Mouse (Mus musculus): Measurements from ENCODE around the gene Cdkl2. TPM values are rescaled to one million over a fixed set of nuclear protein-coding genes. Genes with fewer than 3 reads are reported as not detected.

Cdkl2 gene
- 1.3 and 1.4 TPM in 2 replicates for polyA plus RNA-seq (2015; fragmentation: Nextera tagmentation; extraction: Ambion mirVana)

GRCm38 (mm10) chr5:92043783-92044182, at the start of gene Cdkl2:
Cdkl2 (minus strand) TSS chr5:92043883.
- Histone ChIP-seq H3K9me3 (no peaks in the 10 kb centered on the region), H3K36me3 (no peaks in the 10 kb centered on the region), H3K27ac (0 out of 2 replicates have a peak within 1 kb of the TSS, but pooled peaks have one; percentile 23), H3K4me2 (peak within 1 kb of the TSS; percentile 92), H3K27me3 (peaks cover 22% of the 10 kb centered on the region), H3K9ac (peak within 1 kb of the TSS; percentile 66), H3K4me3 (peak within 1 kb of the TSS; percentile 66), H3K4me1 (peaks cover 7% of the 10 kb centered on the region; the same call in 1 of the 2 replicates)
- WGBS: 75% methylated on average over 4 of the region's 4 CpGs
- ATAC-seq (ENCODE audit: insufficient number of reproducible peaks, insufficient read depth, low FRiP score, low TSS enrichment, low read depth): no peak

GRCm38 (mm10) chr5:92087469-92087868, 43.8 kb upstream of the Cdkl2 start:
- WGBS: 95% methylated on average over 4 of the region's 4 CpGs
- Histone ChIP-seq H3K4me2 (no peak overlapping the region), H3K36me3 (no peaks in the 10 kb centered on the region), H3K9me3 (no peaks in the 10 kb centered on the region), H3K4me3 (no peak overlapping the region), H3K9ac (no peak overlapping the region), H3K4me1 (no peaks in the 10 kb centered on the region), H3K27ac (no peak overlapping the region), H3K27me3 (no peaks in the 10 kb centered on the region)
- no peak for ATAC-seq (ENCODE audit: insufficient number of reproducible peaks, insufficient read depth, low FRiP score, low TSS enrichment, low read depth)

GRCm38 (mm10) chr5:92085821-92086550, 42.3 kb upstream of the Cdkl2 start:
- Histone ChIP-seq H3K36me3 (no peaks in the 10 kb centered on the region), H3K9ac (no peak overlapping the region), H3K27ac (no peak overlapping the region), H3K4me1 (peaks cover 13% of the 10 kb centered on the region), H3K27me3 (no peaks in the 10 kb centered on the region), H3K4me2 (no peak overlapping the region), H3K9me3 (no peaks in the 10 kb centered on the region), H3K4me3 (no peak overlapping the region)
- ATAC-seq (ENCODE audit: insufficient number of reproducible peaks, insufficient read depth, low FRiP score, low TSS enrichment, low read depth): no peak
- WGBS: 71% methylated on average over 7 of the region's 7 CpGs

- Histone ChIP-seq H3K4me1 (peaks cover 20% of the 10 kb centered on the region), H3K27me3 (no peaks in the 10 kb centered on the region), H3K36me3 (no peaks in the 10 kb centered on the region), H3K27ac (no peak overlapping the region), H3K4me2 (no peak overlapping the region), H3K9me3 (no peaks in the 10 kb centered on the region), H3K9ac (no peak overlapping the region), H3K4me3 (no peak overlapping the region)
- WGBS: 61% methylated on average over 4 of the region's 4 CpGs
- ATAC-seq (ENCODE audit: insufficient number of reproducible peaks, insufficient read depth, low FRiP score, low TSS enrichment, low read depth): no peak
These were observed 41.6 kb upstream of the Cdkl2 start for GRCm38 (mm10) chr5:92085246-92085645.

- Histone ChIP-seq H3K9me3 (no peaks in the 10 kb centered on the region), H3K27ac (peak within 1 kb of the TSS; percentile 99)
- WGBS: under 1% methylated on average over 65 of the region's 65 CpGs
These were observed 39.8 kb upstream of the Cdkl2 start, which contains the start of gene G3bp2 for GRCm38 (mm10) chr5:92083417-92084038. G3bp2 (minus strand) TSS chr5:92083719.

GRCm38 (mm10) chr5:92082821-92083401, 39.2 kb upstream of the Cdkl2 start:
- Histone ChIP-seq H3K4me3 (peak overlapping the region; percentile 90), H3K4me1 (peaks cover 29% of the 10 kb centered on the region), H3K27me3 (no peaks in the 10 kb centered on the region), H3K9ac (peak overlapping the region; percentile 96), H3K9me3 (no peaks in the 10 kb centered on the region), H3K36me3 (no peaks in the 10 kb centered on the region), H3K27ac (peak overlapping the region; percentile 99), H3K4me2 (peak overlapping the region; percentile 65)
- peak; percentile 59; the same call in 1 of the 2 replicates for ATAC-seq (ENCODE audit: insufficient number of reproducible peaks, insufficient read depth, low FRiP score, low TSS enrichment, low read depth)
- under 1% methylated on average over 55 of the region's 55 CpGs for WGBS

More at GRCm38 (mm10) chr5:92083417-92084038, 39.8 kb upstream of the Cdkl2 start, which contains the start of gene G3bp2:
- ATAC-seq (ENCODE audit: insufficient number of reproducible peaks, insufficient read depth, low FRiP score, low TSS enrichment, low read depth): peak; percentile 96
- peak within 1 kb of the TSS; percentile 96 for H3K9ac ChIP-seq
- peaks cover 29% of the 10 kb centered on the region for H3K4me1 ChIP-seq
- H3K4me3 ChIP-seq: peak within 1 kb of the TSS; percentile 90
- H3K4me2 ChIP-seq: peak within 1 kb of the TSS; percentile 65
- H3K27me3 ChIP-seq: no peaks in the 10 kb centered on the region
- no peaks in the 10 kb centered on the region for H3K36me3 ChIP-seq

- H3K4me1 ChIP-seq: peaks cover 29% of the 10 kb centered on the region
- peak overlapping the region; percentile 90 for H3K4me3 ChIP-seq
- no peaks in the 10 kb centered on the region for H3K36me3 ChIP-seq
- no peak for ATAC-seq (ENCODE audit: insufficient number of reproducible peaks, insufficient read depth, low FRiP score, low TSS enrichment, low read depth)
- H3K9me3 ChIP-seq: no peaks in the 10 kb centered on the region
- peak overlapping the region; percentile 96; the same call in 1 of the 2 replicates for H3K9ac ChIP-seq
- peak overlapping the region; percentile 65 for H3K4me2 ChIP-seq
- H3K27me3 ChIP-seq: no peaks in the 10 kb centered on the region
- no peak overlapping the region for H3K27ac ChIP-seq
- WGBS: 68% methylated on average over 3 of the region's 3 CpGs
These were observed 37.6 kb upstream of the Cdkl2 start for GRCm38 (mm10) chr5:92081326-92081725.

- WGBS: 53% methylated on average over 1 of the region's 1 CpGs
- Histone ChIP-seq H3K36me3 (no peaks in the 10 kb centered on the region), H3K27me3 (no peaks in the 10 kb centered on the region), H3K9me3 (no peaks in the 10 kb centered on the region), H3K4me2 (no peak overlapping the region), H3K4me3 (no peak overlapping the region), H3K4me1 (peaks cover 29% of the 10 kb centered on the region), H3K9ac (no peak overlapping the region), H3K27ac (no peak overlapping the region)
- ATAC-seq (ENCODE audit: insufficient number of reproducible peaks, insufficient read depth, low FRiP score, low TSS enrichment, low read depth): no peak
These were observed 36.7 kb upstream of the Cdkl2 start for GRCm38 (mm10) chr5:92080400-92080799.

GRCm38 (mm10) chr5:92079304-92079703, 35.6 kb upstream of the Cdkl2 start:
- H3K4me3 ChIP-seq: no peak overlapping the region
- ATAC-seq (ENCODE audit: insufficient number of reproducible peaks, insufficient read depth, low FRiP score, low TSS enrichment, low read depth): no peak
- H3K9ac ChIP-seq: no peak overlapping the region
- H3K4me2 ChIP-seq: no peak overlapping the region
- H3K4me1 ChIP-seq: peaks cover 29% of the 10 kb centered on the region
- H3K9me3 ChIP-seq: no peaks in the 10 kb centered on the region
- 66% methylated on average over 1 of the region's 1 CpGs for WGBS
- no peaks in the 10 kb centered on the region for H3K27me3 ChIP-seq
- no peaks in the 10 kb centered on the region for H3K36me3 ChIP-seq
- H3K27ac ChIP-seq: no peak overlapping the region

- H3K9ac ChIP-seq: no peak overlapping the region
- no peaks in the 10 kb centered on the region for H3K27me3 ChIP-seq
- H3K36me3 ChIP-seq: no peaks in the 10 kb centered on the region
- H3K4me1 ChIP-seq: peaks cover 29% of the 10 kb centered on the region
- H3K9me3 ChIP-seq: no peaks in the 10 kb centered on the region
- H3K27ac ChIP-seq: 0 out of 2 replicates have a peak overlapping the region, but pooled peaks have one; percentile 16
- H3K4me2 ChIP-seq: no peak overlapping the region
- no peak for ATAC-seq (ENCODE audit: insufficient number of reproducible peaks, insufficient read depth, low FRiP score, low TSS enrichment, low read depth)
- no peak overlapping the region for H3K4me3 ChIP-seq
These were observed 35.1 kb upstream of the Cdkl2 start for GRCm38 (mm10) chr5:92078751-92079150.

- Histone ChIP-seq H3K27ac (no peak overlapping the region), H3K9ac (no peak overlapping the region), H3K4me1 (peaks cover 20% of the 10 kb centered on the region), H3K27me3 (no peaks in the 10 kb centered on the region), H3K9me3 (no peaks in the 10 kb centered on the region), H3K4me2 (no peak overlapping the region), H3K4me3 (no peak overlapping the region), H3K36me3 (peaks cover 7% of the 10 kb centered on the region)
- WGBS: 86% methylated on average over 1 of the region's 1 CpGs
- ATAC-seq (ENCODE audit: insufficient number of reproducible peaks, insufficient read depth, low FRiP score, low TSS enrichment, low read depth): no peak
These were observed 32.6 kb upstream of the Cdkl2 start for GRCm38 (mm10) chr5:92076273-92076672.
